Mouse (Mus musculus): ENCODE data around the gene Slc39a2. TPM values are rescaled to one million over a fixed set of nuclear protein-coding genes. Genes with fewer than 3 reads are reported as not detected.
"Not testable (repeated sequence)": the region's sequence is repeated elsewhere in the genome, so short reads cannot be mapped to it uniquely, and the experiment has no call there.

Gene Slc39a2
- total RNA-seq, 1 experiment from 2014 or later: not detected

- ATAC-seq (replicated peaks; ENCODE audit: insufficient number of reproducible peaks, low FRiP score, low TSS enrichment, poor library complexity, severe bottlenecking): no peak
These were observed 30.8 kb downstream of the Slc39a2 start for GRCm38 (mm10) chr14:51923492-51923891.

GRCm38 (mm10) chr14:51926930-51927329 lies 34.2 kb downstream of the Slc39a2 start:
- not testable (repeated sequence) for ATAC-seq (replicated peaks; ENCODE audit: insufficient number of reproducible peaks, low FRiP score, low TSS enrichment, poor library complexity, severe bottlenecking)

GRCm38 (mm10) chr14:51929309-51929943 lies 36.7 kb downstream of the Slc39a2 start:
- no peak for ATAC-seq (replicated peaks; ENCODE audit: insufficient number of reproducible peaks, low FRiP score, low TSS enrichment, poor library complexity, severe bottlenecking)

GRCm38 (mm10) chr14:51929968-51930367 lies 37.3 kb downstream of the Slc39a2 start:
- ATAC-seq (replicated peaks; ENCODE audit: insufficient number of reproducible peaks, low FRiP score, low TSS enrichment, poor library complexity, severe bottlenecking): no peak

- no peak for ATAC-seq (replicated peaks; ENCODE audit: insufficient number of reproducible peaks, low FRiP score, low TSS enrichment, poor library complexity, severe bottlenecking)
These were observed 38.1 kb downstream of the Slc39a2 start for GRCm38 (mm10) chr14:51930824-51931223.

GRCm38 (mm10) chr14:51932092-51933020 lies 39.7 kb downstream of the Slc39a2 start:
- ATAC-seq (replicated peaks; ENCODE audit: insufficient number of reproducible peaks, low FRiP score, low TSS enrichment, poor library complexity, severe bottlenecking): no peak

GRCm38 (mm10) chr14:51939005-51939404 lies 46.3 kb downstream of the Slc39a2 start:
- no peak for ATAC-seq (replicated peaks; ENCODE audit: insufficient number of reproducible peaks, low FRiP score, low TSS enrichment, poor library complexity, severe bottlenecking)

GRCm38 (mm10) chr14:51940944-51941560 lies 48.4 kb downstream of the Slc39a2 start:
- ATAC-seq (replicated peaks; ENCODE audit: insufficient number of reproducible peaks, low FRiP score, low TSS enrichment, poor library complexity, severe bottlenecking): peak; percentile 68; the same call in 1 of the 2 replicates

GRCm38 (mm10) chr14:51941577-51941976 lies 48.9 kb downstream of the Slc39a2 start:
- no peak for ATAC-seq (replicated peaks; ENCODE audit: insufficient number of reproducible peaks, low FRiP score, low TSS enrichment, poor library complexity, severe bottlenecking)

GRCm38 (mm10) chr14:51942236-51942635 lies 49.5 kb downstream of the Slc39a2 start:
- ATAC-seq (replicated peaks; ENCODE audit: insufficient number of reproducible peaks, low FRiP score, low TSS enrichment, poor library complexity, severe bottlenecking): 0 out of 2 replicates have a peak, but pooled peaks have one; percentile 43

- ATAC-seq (replicated peaks; ENCODE audit: insufficient number of reproducible peaks, low FRiP score, low TSS enrichment, poor library complexity, severe bottlenecking): no peak
These were observed 50.6 kb downstream of the Slc39a2 start for GRCm38 (mm10) chr14:51943336-51943735.

Other genes starting within 250 kb of the Slc39a2 start
- gene Gm17079, start 197.4 kb upstream of the Slc39a2 start, total RNA-seq (2017): not detected in 3 replicates
- gene Gm5800, start 175.7 kb upstream of the Slc39a2 start, total RNA-seq (2017): not detected in 3 replicates
- not detected in 3 replicates for gene Ang4, start 119.3 kb upstream of the Slc39a2 start, total RNA-seq (2017)
- not detected in 3 replicates for gene AY358078, start 92.8 kb upstream of the Slc39a2 start, total RNA-seq (2017)
- 2.9 TPM in 1 of 3 replicates, not detected in the others for gene Ear6, start 39.2 kb upstream of the Slc39a2 start, total RNA-seq (2017)
- gene Mettl17, start 8.0 kb upstream of the Slc39a2 start, total RNA-seq (2017): 16.1 to 24.4 TPM (median 21.4 TPM) in 3 replicates
- 0.43 to 9.4 TPM (median 1.3 TPM) in 3 replicates for gene Ndrg2, start 21.3 kb downstream of the Slc39a2 start, total RNA-seq (2017)
- 2.5 TPM in 1 of 3 replicates, not detected in the others for gene Tppp2, start 25.5 kb downstream of the Slc39a2 start, total RNA-seq (2017)
- not detected in 3 replicates for gene Rnase13, start 29.9 kb downstream of the Slc39a2 start, total RNA-seq (2017)
- gene Arhgef40, start 91.8 kb downstream of the Slc39a2 start, total RNA-seq (2017): 2.5 to 9.0 TPM (median 3.2 TPM) in 3 replicates
- 0.97 TPM in 1 of 3 replicates, not detected in the others for gene Tmem253, start 122.8 kb downstream of the Slc39a2 start, total RNA-seq (2017)
- 7.1 to 11.0 TPM (median 8.5 TPM) in 3 replicates for gene Zfp219, start 127.8 kb downstream of the Slc39a2 start, total RNA-seq (2017)
- not detected in 3 replicates for gene Olfr221, start 149.6 kb downstream of the Slc39a2 start, total RNA-seq (2017)
- gene Hnrnpc, start 211.1 kb downstream of the Slc39a2 start, total RNA-seq (2017): 287 to 397 TPM (median 370 TPM) in 3 replicates
- gene Rpgrip1, start 217.8 kb downstream of the Slc39a2 start, total RNA-seq (2017): 10.6 to 12.6 TPM (median 12.3 TPM) in 3 replicates

Measured in monocyte, adult 5-6 weeks (primary cell).